Mouse (Mus musculus) stomach, embryonic 14.5 days (tissue): ENCODE measurements at regions not wholly inside any gene's neighbourhood (a gene's known extent, or its start where the extent isn't known, plus 50 kb on each side); places are given as distances from the start of the nearest gene placed in this dataset.

ENCODE experiments used
- ATAC-seq: fragments of 200-750 bp; cut with Nextera tagmentation; 2 replicates; pipeline ENCODE4 v1.8.0; 2017; ENCODE audit warnings: low read depth, moderate TSS enrichment; ENCODE audit not compliant: insufficient number of reproducible peaks, insufficient read depth, low FRiP score
- H3K27ac ChIP-seq: fragments of 300-500 bp; sonication (generic); 2 replicates; pipeline ENCODE4 v1.5.1; 2014; ENCODE audit warnings: mild to moderate bottlenecking, low read length, moderate library complexity, mixed read lengths
- H3K27me3 ChIP-seq: fragments of 300-500 bp; sonication (generic); 2 replicates; pipeline ENCODE4 v1.6.1; 2014; ENCODE audit warnings: low read length, control low read depth, mixed read lengths; ENCODE audit not compliant: control insufficient read depth, insufficient read depth
- H3K36me3 ChIP-seq: fragments of 300-500 bp; sonication (generic); 2 replicates; pipeline ENCODE4 v1.6.1; 2014; ENCODE audit warnings: mild to moderate bottlenecking, control low read depth, low read length, moderate library complexity, mixed read lengths; ENCODE audit not compliant: control insufficient read depth, insufficient read depth
- H3K4me1 ChIP-seq: fragments of 300-500 bp; sonication (generic); 2 replicates; pipeline ENCODE4 v1.6.1; 2014; ENCODE audit warnings: low read length, control low read depth, mixed read lengths; ENCODE audit not compliant: control insufficient read depth, insufficient read depth
- H3K4me2 ChIP-seq: fragments of 300-500 bp; sonication (generic); replicated peaks from 2 replicates; pipeline ENCODE4 v1.6.1; 2014; ENCODE audit warnings: low read depth, low read length, control low read depth
- H3K4me3 ChIP-seq: fragments of 300-500 bp; sonication (generic); 2 replicates; pipeline ENCODE4 v1.5.1; 2014; ENCODE audit warnings: low read depth, low read length, control low read depth
- H3K9ac ChIP-seq: fragments of 300-500 bp; sonication (generic); replicated peaks from 2 replicates; pipeline ENCODE4 v1.6.1; 2014; ENCODE audit warnings: low read depth, mild to moderate bottlenecking, control low read depth, low read length, moderate library complexity, mixed read lengths
- H3K9me3 ChIP-seq: fragments of 300-500 bp; sonication (generic); 2 replicates; pipeline ENCODE4 v1.6.1; 2016; ENCODE audit warnings: low read depth, low read length, control low read depth; ENCODE audit not compliant: control insufficient read depth
- WGBS: fragments of 180-500 bp; shearing (Covaris S2); extraction: QIAGEN DNeasy Blood & Tissue Kit; methylation state at CpG from one replicate; pipeline ENCODE4 v1.1.7; 2014; 5-methylcytosine and 5-hydroxymethylcytosine counted together

DNA sequence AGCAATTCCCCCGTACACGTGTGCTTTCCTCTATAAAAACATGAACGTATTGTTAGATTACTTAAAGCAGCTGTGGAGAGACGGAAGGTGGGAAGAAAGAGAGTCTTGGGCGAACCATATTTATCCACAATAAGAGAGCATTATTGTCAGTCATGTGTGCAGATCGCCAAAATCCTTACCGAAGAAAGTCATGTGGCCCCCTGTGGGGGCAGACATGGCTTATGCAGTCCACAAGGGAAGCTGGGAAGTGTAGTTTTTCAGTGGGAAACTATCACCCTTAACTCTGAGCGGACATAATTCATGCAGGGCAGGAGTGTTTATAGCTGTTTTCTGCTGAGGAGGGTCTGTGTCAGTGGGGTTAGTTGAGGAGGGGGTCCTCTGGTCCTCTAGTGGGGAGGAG, 90.8 kb downstream of the Nxnl2 start:
- H3K4me2 ChIP-seq: 0 out of 2 replicates have a peak overlapping the region, but pooled peaks have one; percentile 3
- H3K4me3 ChIP-seq: no peak overlapping the region
- no peaks in the 10 kb centered on the region for H3K36me3 ChIP-seq
- H3K27ac ChIP-seq: peak overlapping the region; percentile 36; the same call in 1 of the 2 replicates
- 44% methylated on average over 8 of the region's 8 CpGs for WGBS
- no peak overlapping the region for H3K9ac ChIP-seq
- no peaks in the 10 kb centered on the region for H3K27me3 ChIP-seq
- no peaks in the 10 kb centered on the region for H3K9me3 ChIP-seq
- H3K4me1 ChIP-seq: peaks cover 25% of the 10 kb centered on the region
- no peak for ATAC-seq

DNA sequence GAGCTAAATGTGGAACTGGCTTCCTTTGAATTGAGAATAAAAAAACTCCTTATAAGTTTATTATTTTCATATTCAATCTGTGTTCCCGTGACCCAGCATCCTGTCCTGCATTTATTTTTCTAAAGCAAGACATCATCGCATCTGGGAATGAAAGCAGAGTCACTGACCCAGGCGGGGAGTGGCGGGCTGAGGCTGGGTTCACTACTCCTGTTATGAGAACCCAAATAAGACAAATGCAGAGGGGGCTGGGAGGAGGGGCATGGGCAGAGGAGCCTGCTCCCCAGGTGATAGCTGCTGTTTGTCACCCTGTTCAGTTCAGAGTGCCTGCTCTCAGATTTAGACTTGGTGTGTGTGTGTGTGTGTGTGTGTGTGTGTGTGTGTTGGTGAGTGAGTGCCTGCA, 102.0 kb downstream of the Nxnl2 start:
- H3K9me3 ChIP-seq: no peaks in the 10 kb centered on the region
- H3K4me1 ChIP-seq: 0 out of 2 replicates have a peak, but pooled peaks cover 6% of the 10 kb centered on the region
- no peak overlapping the region for H3K4me2 ChIP-seq
- H3K4me3 ChIP-seq: no peak overlapping the region
- ATAC-seq: no peak
- H3K36me3 ChIP-seq: no peaks in the 10 kb centered on the region
- H3K9ac ChIP-seq: no peak overlapping the region
- H3K27me3 ChIP-seq: no peaks in the 10 kb centered on the region
- 66% methylated on average over 4 of the region's 4 CpGs for WGBS
- peak overlapping the region; percentile 21; the same call in 1 of the 2 replicates for H3K27ac ChIP-seq

DNA sequence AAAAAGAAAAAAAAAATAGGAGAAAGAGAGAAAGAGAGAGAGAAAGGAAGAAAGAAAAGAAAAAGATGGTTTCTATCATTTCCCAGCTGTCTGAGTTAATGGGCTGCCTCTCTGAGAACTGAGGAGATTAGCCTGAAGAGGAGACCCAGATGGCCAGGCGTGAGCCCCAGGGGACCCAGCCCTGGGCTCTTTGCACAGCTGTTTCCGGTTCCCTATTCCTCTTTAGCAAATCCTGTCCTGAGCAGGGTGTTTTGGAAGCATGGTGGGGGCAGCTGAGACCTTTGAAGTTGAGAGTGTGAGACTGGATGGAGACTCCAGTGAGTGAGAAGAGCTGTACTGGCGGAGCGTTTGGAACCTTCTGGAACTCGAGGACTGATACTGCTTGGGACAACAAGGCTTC, 103.8 kb downstream of the Nxnl2 start:
- H3K4me3 ChIP-seq: no peak overlapping the region
- H3K9me3 ChIP-seq: no peaks in the 10 kb centered on the region
- no peak for ATAC-seq
- WGBS: 46% methylated on average over 5 of the region's 5 CpGs
- no peak overlapping the region for H3K4me2 ChIP-seq
- H3K4me1 ChIP-seq: peaks cover 14% of the 10 kb centered on the region
- H3K36me3 ChIP-seq: no peaks in the 10 kb centered on the region
- H3K27me3 ChIP-seq: no peaks in the 10 kb centered on the region
- no peak overlapping the region for H3K9ac ChIP-seq
- peak overlapping the region; percentile 58; the same call in 1 of the 2 replicates for H3K27ac ChIP-seq

DNA sequence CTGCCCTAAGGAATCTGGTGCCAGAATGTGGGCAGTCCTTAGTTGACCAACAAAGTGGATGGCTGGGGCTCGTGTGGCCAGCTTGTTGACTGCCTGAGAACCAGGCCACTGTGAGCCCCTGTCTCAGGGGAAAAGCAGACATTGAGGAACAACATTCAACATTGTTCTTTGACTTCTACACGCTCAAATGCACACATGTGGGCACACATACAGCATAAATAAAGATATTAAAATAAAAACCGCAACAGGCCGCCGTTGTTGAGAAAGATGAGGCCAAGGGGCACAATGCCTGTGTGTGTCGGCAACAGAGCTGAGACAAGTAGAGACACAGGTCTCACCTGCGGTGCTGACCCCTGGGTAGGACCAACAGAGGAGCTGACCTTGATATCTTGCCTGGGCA, 105.8 kb downstream of the Nxnl2 start:
- ATAC-seq: no peak
- H3K27ac ChIP-seq: 0 out of 2 replicates have a peak overlapping the region, but pooled peaks have one; percentile 7
- H3K4me3 ChIP-seq: no peak overlapping the region
- no peaks in the 10 kb centered on the region for H3K27me3 ChIP-seq
- 88% methylated on average over 7 of the region's 7 CpGs for WGBS
- H3K4me1 ChIP-seq: peaks cover 27% of the 10 kb centered on the region
- no peaks in the 10 kb centered on the region for H3K9me3 ChIP-seq
- H3K9ac ChIP-seq: no peak overlapping the region
- no peaks in the 10 kb centered on the region for H3K36me3 ChIP-seq
- no peak overlapping the region for H3K4me2 ChIP-seq

DNA sequence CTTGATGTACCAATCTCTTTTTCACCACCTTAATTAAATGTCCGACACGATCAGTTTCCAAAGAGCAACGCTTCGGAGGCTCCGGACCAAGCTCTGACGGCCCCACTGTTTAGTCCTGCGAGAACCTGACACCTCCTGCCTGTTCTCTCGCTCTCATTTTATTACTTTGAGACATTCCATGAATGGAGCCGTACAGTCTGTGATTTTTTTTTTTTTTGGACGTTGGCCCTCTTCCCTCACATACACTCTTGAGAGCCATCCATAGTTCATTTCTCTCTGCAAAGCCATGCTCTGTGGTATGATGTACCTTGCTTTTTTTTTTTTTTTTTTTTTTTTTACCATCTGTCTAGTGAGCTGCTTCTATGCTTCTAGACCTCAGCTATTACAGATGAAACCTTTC, 106.7 kb downstream of the Nxnl2 start:
- H3K9me3 ChIP-seq: no peaks in the 10 kb centered on the region
- H3K4me2 ChIP-seq: no peak overlapping the region
- no peak for ATAC-seq
- H3K4me1 ChIP-seq: peaks cover 27% of the 10 kb centered on the region
- no peak overlapping the region for H3K4me3 ChIP-seq
- no peak overlapping the region for H3K9ac ChIP-seq
- 36% methylated on average over 10 of the region's 10 CpGs for WGBS
- H3K27ac ChIP-seq: peak overlapping the region; percentile 78; the same call in 1 of the 2 replicates
- no peaks in the 10 kb centered on the region for H3K27me3 ChIP-seq
- no peaks in the 10 kb centered on the region for H3K36me3 ChIP-seq

DNA sequence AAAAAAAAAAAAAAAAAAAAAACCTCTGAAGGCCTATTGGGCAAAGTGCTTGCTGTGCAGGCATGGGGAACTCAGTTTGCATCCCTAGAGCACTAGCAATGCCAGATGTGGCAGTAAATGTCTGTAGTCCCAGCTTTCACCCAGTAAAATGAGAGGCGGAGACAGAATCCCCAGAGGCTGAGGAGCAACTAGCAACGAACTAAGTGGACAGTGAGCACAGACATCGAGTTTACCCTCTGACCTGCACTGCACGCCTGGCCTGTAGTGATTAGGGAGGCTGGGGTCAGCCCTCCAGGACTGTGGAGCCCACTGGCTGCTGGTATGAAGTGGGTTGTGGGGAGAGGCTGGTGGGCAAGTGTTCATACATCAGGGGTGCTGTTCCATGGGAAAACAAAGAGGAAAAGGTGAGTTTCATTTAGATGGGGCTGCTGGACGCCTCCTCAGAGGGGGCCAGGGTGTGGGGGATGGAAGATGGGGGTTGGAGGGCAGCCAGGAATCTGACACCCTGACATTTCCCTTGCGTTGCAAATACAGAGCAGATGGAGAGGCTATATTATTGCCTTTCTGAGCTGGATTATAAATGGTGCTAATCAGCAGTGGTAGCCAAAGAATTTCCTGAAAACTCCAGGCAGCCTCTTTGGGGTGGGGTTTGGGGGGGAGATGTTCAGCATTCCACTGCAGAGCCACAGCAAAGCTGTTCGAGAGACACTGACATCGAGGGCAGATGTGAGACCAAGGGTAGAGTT, 109.0 kb downstream of the Nxnl2 start:
- H3K4me2 ChIP-seq: no peak overlapping the region; the same call in 1 of the 2 replicates
- peak; percentile 73 for ATAC-seq
- WGBS: 21% methylated on average over 8 of the region's 8 CpGs

DNA sequence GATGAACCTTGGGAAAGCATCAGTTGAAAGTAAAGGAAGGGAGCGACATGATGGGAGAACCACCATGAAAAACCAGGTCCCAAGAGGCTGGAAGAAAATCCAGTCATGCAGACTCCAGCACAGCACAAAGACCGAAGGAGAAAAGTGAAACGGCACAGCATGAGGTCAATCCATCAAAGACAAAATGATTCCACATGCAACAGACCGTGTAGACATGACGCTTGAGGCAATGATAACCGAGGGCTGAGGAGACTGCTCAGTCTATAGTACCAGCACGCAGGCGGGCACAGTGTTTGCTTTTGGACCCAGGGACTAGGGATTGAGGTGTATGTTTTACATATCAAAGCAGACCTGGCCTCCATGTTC, 109.5 kb downstream of the Nxnl2 start:
- Histone ChIP-seq H3K9me3 (no peaks in the 10 kb centered on the region; the same call in 1 of the 2 replicates), H3K27ac (peak overlapping the region; percentile 87), H3K36me3 (no peaks in the 10 kb centered on the region), H3K4me2 (no peak overlapping the region; the same call in 1 of the 2 replicates), H3K9ac (no peak overlapping the region), H3K4me1 (peaks cover 22% of the 10 kb centered on the region), H3K27me3 (no peaks in the 10 kb centered on the region), H3K4me3 (no peak overlapping the region)
- ATAC-seq: peak; percentile 35; the same call in 1 of the 2 replicates
- 53% methylated on average over 8 of the region's 8 CpGs for WGBS

More for the DNA sequence above, 109.0 kb downstream of the Nxnl2 start:
- Histone ChIP-seq H3K27ac (peak overlapping the region; percentile 87), H3K4me1 (peaks cover 23% of the 10 kb centered on the region), H3K9me3 (no peaks in the 10 kb centered on the region; the same call in 1 of the 2 replicates), H3K4me3 (no peak overlapping the region), H3K9ac (no peak overlapping the region), H3K36me3 (no peaks in the 10 kb centered on the region), H3K27me3 (no peaks in the 10 kb centered on the region)

DNA sequence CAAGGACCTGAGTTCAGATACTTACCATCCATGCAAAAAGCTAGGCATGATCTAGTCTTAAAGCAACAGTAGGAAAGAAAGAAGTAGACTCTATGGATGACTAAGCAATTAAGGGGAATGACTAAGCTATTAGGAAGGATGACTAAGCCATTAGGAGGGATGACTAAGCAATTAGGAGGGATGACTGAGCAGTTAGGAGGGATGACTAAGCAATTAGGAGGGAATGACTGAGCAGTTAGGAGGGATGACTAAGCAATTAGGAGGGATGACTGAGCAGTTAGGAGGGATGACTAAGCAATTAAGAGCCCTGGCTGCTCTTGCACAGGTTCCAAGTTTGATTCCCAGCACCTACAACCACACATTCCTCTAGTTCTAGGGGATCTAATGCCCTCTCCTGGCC, 113.9 kb downstream of the Nxnl2 start:
- ATAC-seq: no peak
- no peak overlapping the region for H3K27ac ChIP-seq
- no peaks in the 10 kb centered on the region for H3K27me3 ChIP-seq
- H3K36me3 ChIP-seq: no peaks in the 10 kb centered on the region
- H3K4me1 ChIP-seq: peaks cover 13% of the 10 kb centered on the region
- no peak overlapping the region for H3K4me2 ChIP-seq
- H3K9me3 ChIP-seq: no peaks in the 10 kb centered on the region; the same call in 1 of the 2 replicates
- H3K4me3 ChIP-seq: no peak overlapping the region
- H3K9ac ChIP-seq: no peak overlapping the region
